Mouse (Mus musculus) testis, adult 2 months (tissue): ENCODE data around the gene B3galnt1. TPM values are rescaled to one million over a fixed set of nuclear protein-coding genes. Genes with fewer than 3 reads are reported as not detected.
"Not testable (repeated sequence)": the region's sequence is repeated elsewhere in the genome, so short reads cannot be mapped to it uniquely, and the experiment has no call there.

Experiments
- H3K27ac ChIP-seq: fragments of 200-500 bp; 2 replicates; pipeline ENCODE4 v1.5.1; 2012; ENCODE audit warnings: low read depth, low read length; ENCODE audit not compliant: control insufficient read depth, insufficient read depth
- H3K27me3 ChIP-seq: fragments of 200-500 bp; 2 replicates; pipeline ENCODE4 v1.6.1; 2012; ENCODE audit warnings: mild to moderate bottlenecking, low read length, moderate library complexity; ENCODE audit not compliant: control insufficient read depth, insufficient read depth
- H3K36me3 ChIP-seq: fragments of 200-500 bp; 2 replicates; pipeline ENCODE4 v1.6.1; 2012; ENCODE audit warnings: mild to moderate bottlenecking, low read length; ENCODE audit not compliant: control insufficient read depth, insufficient read depth
- H3K4me1 ChIP-seq: fragments of 200-500 bp; 2 replicates; pipeline ENCODE4 v1.6.1; 2012; ENCODE audit warnings: low read length; ENCODE audit not compliant: control insufficient read depth, insufficient read depth
- H3K4me3 ChIP-seq: fragments of 200-500 bp; 2 replicates; pipeline ENCODE4 v1.5.1; 2012; ENCODE audit warnings: low read depth, mild to moderate bottlenecking, low read length, moderate library complexity, mixed read lengths; ENCODE audit not compliant: control insufficient read depth
- CTCF ChIP-seq: fragments of 200-500 bp; IDR thresholded peaks from 2 replicates; pipeline ENCODE4 v1.5.1; 2012; ENCODE audit warnings: low read depth, mild to moderate bottlenecking, inconsistent platforms, low read length, moderate library complexity; ENCODE audit not compliant: control insufficient read depth, insufficient read depth, insufficient replicate concordance
- POLR2A ChIP-seq: fragments of 200-500 bp; IDR thresholded peaks from 2 replicates; pipeline ENCODE4 v1.6.1; 2012; ENCODE audit warnings: low read depth, mild to moderate bottlenecking, inconsistent platforms, low read length, moderate library complexity; ENCODE audit not compliant: control insufficient read depth
- polyA plus RNA-seq: library from polyadenylated mRNA; depleted of rRNA; stranded (reverse); fragments of >200 nt; gene quantifications from 2 replicates; pipeline ENCODE4 v1.2.3, GENCODE M21; 2012

B3galnt1 gene
- polyA plus RNA-seq, 1 experiment = 10.9 TPM

DNA sequence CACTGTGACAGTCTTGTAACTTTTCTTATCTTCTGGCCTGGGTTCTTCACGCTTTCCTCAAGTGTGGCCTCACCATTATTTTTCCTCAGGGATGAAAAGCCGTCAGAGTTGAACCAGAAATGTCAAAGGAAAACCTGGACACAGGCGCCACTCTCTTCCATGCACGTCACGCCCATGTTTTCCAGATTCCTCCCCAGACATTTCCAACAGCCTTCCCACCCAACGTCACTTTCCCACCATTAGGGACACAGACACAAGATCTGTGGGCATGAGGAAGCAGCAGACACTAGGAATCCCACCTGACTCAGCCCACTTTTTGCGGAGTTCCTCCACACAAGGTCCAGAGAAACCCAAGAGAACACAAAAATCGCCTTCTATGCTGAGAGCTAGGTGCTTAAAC lies 5.3 kb downstream of the B3galnt1 start:
- Histone ChIP-seq H3K27me3 (no peaks in the 10 kb centered on the region), H3K4me3 (no peak overlapping the region), H3K4me1 (peaks cover 8% of the 10 kb centered on the region), H3K27ac (no peak overlapping the region), H3K36me3 (no peaks in the 10 kb centered on the region)
- TF ChIP-seq CTCF = no peak
- no peak for TF ChIP-seq POLR2A

DNA sequence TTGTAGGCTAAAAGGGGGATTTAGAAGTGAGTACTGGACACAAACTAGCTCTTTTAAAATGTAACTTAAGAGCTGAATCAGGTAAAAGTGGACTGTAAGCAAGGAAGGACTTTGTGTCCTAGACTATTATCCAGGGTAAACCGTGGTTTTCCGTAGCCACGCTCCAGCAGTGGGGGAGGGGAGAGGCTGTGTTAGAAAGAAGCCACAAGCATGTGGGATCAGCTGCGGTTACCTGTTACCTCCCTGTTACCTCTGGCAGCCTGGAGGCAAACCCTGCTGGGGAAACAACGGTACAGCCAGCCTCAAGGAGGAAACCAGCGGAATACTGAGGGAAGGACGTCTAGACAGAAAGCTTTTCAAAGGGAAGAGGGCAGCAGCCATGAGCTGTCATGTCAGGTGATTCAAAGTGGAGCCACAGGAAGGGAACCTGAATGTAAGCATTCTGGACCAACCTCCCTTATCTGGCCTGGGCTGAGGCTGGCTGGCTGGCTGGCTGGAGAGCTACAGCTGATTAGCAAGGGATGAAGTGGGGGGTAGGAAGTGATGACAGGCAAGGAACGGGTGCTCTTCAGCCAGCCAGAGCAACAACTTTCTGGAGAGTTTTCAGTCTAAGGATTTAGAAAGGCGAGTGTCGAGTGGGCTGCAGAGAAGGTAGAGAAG lies 10.5 kb downstream of the B3galnt1 start:
- no peak for TF ChIP-seq POLR2A
- H3K4me3 ChIP-seq = peak overlapping the region; percentile 60
- H3K27ac ChIP-seq = 0 out of 2 replicates have a peak overlapping the region, but pooled peaks have one; percentile 40
- no peaks in the 10 kb centered on the region for H3K27me3 ChIP-seq
- peaks cover 8% of the 10 kb centered on the region for H3K4me1 ChIP-seq
- no peaks in the 10 kb centered on the region for H3K36me3 ChIP-seq

DNA sequence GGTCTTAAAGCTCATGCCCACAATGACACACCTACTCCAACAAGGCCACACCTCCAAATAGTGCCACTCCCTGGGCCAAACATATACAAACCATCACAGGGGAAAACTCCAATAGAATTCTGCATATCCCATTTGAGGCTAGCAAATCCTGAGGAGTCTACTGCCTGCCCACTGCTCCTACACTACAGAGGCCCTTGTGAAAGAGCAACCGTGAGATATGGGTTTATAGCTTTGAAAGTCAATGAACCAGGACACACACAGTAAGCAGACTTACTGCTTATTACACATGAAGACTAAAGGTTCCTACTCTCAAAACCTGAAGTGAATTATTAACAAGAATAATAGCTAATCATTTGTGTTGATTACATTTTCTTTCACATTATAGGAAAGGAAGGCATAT lies 15.0 kb downstream of the B3galnt1 start:
- no peak overlapping the region for H3K27ac ChIP-seq
- no peaks in the 10 kb centered on the region for H3K27me3 ChIP-seq
- H3K36me3 ChIP-seq = no peaks in the 10 kb centered on the region
- peaks cover 8% of the 10 kb centered on the region for H3K4me1 ChIP-seq
- no peak overlapping the region for H3K4me3 ChIP-seq
- TF ChIP-seq POLR2A = no peak
- no peak for TF ChIP-seq CTCF

DNA sequence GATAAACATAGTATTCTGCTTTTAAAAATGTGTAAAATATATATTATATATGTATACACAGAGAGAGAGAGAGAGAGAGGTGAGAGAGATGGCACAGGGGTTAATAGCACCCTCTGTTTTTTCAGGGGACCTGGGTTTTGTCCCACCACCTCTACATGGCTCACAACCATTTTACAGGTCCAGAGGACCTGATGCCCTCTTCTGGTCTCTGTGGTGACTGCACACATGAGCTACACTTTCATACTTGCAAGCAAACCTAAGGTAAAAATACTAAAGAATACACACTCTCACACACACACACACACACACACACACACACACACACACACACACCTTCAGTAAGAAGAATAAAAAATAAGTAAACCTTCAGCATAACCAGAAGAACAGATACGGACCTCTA lies 20.0 kb downstream of the B3galnt1 start:
- no peaks in the 10 kb centered on the region; the same call in 1 of the 2 replicates for H3K36me3 ChIP-seq
- no peak for TF ChIP-seq POLR2A

DNA sequence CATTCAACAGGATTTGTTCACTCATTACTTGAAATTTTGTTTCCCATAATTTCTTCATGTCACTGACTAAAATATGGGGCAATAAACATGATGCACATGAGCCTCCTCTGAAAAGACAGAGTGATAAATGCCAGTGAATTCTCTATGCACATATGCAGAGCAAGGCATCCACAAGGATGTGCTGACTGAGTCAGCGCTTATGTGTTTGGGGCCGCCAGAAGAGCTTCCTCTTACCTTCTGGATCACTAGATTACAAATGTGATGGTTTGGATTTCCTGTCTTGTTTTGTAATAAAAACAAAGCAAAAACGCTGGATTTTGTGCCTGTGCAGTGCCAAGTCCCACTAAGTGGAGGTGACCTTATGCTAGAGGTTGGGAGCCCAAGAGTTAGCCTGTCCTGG lies 22.0 kb downstream of the B3galnt1 start:
- TF ChIP-seq CTCF (no peak), POLR2A (no peak)
- Histone ChIP-seq H3K27me3 (no peaks in the 10 kb centered on the region), H3K27ac (no peak overlapping the region), H3K36me3 (no peaks in the 10 kb centered on the region; the same call in 1 of the 2 replicates), H3K4me3 (no peak overlapping the region), H3K4me1 (no peaks in the 10 kb centered on the region)

More for the DNA sequence above, 20.0 kb downstream of the B3galnt1 start:
- no peak overlapping the region for H3K4me3 ChIP-seq
- H3K27ac ChIP-seq = no peak overlapping the region
- H3K27me3 ChIP-seq = no peaks in the 10 kb centered on the region
- no peaks in the 10 kb centered on the region for H3K4me1 ChIP-seq

DNA sequence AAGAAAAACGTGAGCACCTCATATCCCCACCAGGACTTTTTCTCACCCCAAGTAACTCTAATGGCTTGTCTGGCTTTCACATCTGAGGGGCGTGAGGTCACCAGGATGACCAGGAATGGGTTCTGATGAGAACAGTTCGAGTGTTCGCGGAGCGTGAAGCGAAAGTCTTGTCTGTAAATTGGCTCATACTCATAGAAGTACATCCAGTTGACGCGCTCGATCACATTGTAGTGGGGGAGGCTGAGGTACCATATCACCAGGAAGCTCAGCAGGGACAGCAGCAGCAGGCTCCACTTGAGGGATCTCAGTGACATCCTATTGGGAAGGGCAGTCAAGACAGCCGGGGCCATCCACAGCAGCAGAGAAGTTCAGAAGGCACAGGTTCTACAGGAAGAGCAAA lies 23.2 kb downstream of the B3galnt1 start:
- H3K27me3 ChIP-seq = no peaks in the 10 kb centered on the region
- no peaks in the 10 kb centered on the region; the same call in 1 of the 2 replicates for H3K36me3 ChIP-seq
- no peak overlapping the region for H3K27ac ChIP-seq
- TF ChIP-seq CTCF (no peak), POLR2A (no peak)
- no peaks in the 10 kb centered on the region for H3K4me1 ChIP-seq
- no peak overlapping the region for H3K4me3 ChIP-seq

DNA sequence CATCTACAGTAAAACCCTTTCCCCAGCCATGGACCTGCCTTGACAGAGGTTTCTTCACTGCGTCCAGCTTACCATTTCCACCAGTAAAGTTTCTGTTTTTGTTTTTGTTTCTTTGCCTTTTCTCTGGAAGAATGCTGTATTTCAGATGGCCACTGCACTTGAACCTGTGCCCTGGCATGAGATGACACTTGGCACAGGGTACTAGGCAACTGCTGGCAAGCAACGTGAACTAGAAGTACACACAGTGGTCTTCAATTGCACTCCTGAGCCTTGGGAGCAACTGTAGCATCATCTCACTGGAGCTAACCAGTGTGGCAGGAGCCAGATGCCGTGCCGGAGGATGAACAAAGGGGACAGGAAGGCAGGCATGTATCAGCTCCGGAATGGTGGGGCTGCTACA lies 26.2 kb downstream of the B3galnt1 start:
- H3K27me3 ChIP-seq = no peaks in the 10 kb centered on the region
- no peak overlapping the region for H3K27ac ChIP-seq
- no peaks in the 10 kb centered on the region for H3K4me1 ChIP-seq
- H3K4me3 ChIP-seq = no peak overlapping the region
- no peaks in the 10 kb centered on the region; the same call in 1 of the 2 replicates for H3K36me3 ChIP-seq
- TF ChIP-seq POLR2A (no peak), CTCF (no peak)

DNA sequence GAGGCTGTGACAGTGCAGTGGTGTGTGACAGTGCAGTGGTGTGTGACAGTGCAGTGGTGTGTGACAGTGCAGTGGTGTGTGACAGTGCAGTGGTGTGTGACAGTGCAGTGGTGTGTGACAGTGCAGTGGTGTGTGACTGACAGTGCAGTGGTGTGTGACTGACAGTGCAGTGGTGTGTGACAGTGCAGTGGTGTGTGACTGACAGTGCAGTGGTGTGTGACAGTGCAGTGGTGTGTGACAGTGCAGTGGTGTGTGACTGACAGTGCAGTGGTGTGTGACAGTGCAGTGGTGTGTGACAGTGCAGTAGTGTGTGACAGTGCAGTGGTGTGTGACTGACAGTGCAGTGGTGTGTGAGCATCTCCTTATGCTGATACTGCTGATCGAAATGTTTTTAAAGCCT lies 33.2 kb downstream of the B3galnt1 start:
- not testable (repeated sequence) for H3K36me3 ChIP-seq, H3K27me3 ChIP-seq, H3K4me3 ChIP-seq, H3K4me1 ChIP-seq, H3K27ac ChIP-seq
